Mouse (Mus musculus): ENCODE results near the gene Slc1a2.

Slc1a2 gene

DNA sequence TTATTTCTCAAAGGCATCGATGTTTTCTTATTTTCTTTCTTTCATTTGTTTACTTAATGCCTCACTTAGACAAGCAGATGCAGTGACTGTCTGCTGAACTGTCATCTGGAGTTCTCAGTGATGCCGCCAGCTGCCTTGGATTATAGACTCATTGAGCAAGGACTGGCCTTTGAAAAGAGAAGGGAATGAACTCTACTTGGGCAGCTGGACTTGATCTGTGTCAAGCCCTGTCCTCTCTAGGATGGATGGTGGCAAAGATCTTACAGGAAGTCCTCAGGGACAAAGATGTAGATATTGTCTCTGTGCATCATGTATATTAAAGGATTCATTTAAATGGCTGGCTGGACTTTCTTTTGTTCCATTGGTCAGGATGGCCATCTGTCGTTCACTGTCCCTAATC lies 5.4 kb downstream of the Slc1a2 start:
- no peak for DNase-seq (ENCODE audit: low spot score)

DNA sequence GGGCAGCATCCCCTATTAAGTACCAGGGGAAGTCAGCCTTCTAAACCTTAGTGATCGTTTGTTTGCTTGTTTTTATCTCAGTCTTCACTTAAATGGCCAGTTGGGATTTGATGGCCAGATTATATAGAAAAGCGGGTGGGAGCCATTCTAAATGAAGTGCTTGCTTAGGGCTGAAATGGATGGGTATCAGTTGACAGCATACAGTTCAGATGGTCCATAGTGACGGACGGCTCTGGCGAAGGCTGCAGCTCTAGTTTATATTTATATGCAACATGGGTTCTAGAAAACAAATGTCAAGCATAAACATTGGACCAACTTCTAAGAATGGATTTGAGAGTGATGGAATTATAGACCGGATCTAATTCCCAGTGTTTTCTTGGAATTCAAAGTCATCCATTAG lies 9.5 kb downstream of the Slc1a2 start:
- DNase-seq (ENCODE audit: low spot score), result no peak

GRCm38 (mm10) chr2:102669580-102669979 lies 11.1 kb downstream of the Slc1a2 start:
- DNase-seq (ENCODE audit: low spot score), result no peak

GRCm38 (mm10) chr2:102674582-102674981 lies 16.1 kb downstream of the Slc1a2 start:
- no peak for DNase-seq (ENCODE audit: low spot score)

DNA sequence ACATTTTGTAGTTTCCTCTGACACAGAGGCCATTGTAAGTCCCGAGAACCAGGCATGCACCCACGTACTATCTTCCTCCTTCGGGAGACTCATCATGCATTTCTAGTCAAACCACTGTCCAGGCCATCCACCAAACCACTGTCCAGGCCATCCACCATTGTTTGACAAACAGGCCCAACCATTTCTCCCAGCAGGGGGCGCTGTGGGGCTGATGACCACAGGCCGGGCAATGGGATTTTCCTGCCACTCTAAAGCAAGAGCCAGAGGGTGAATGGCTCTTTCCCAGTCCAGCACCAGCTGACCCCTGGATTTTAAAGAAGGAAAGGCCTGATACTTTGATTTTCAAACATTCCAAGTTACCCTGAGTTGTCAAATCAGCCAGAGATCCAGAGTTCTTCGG lies 16.8 kb downstream of the Slc1a2 start:
- DNase-seq (ENCODE audit: low spot score), result no peak

DNA sequence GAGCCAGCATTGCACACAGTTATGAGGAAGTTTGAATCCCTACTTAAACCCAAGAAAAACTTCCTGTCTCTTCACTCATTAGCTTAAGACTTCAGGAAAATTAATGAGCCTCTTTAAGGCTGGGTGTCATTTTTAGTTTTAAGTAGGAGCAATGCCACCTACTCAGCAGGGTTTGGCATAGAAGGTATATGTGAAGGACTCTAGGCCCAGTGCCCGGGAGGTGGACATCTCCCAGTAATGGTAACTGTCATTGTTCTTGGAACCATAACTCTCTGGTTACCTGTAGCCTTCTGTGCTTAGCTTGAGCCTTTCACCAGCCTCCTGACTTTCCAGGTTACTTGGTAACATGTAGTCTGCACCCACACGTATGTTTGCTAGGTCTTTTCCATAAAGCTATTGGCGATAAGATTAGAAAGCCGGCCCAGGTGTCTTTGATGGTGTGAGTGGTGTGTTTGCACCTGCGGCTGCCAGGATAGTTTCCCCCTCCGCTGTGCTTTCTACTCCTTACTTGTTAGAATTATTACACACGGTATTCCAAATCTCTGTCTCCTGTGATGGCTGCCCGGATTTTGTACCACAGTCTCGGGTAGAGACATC lies 18.4 kb downstream of the Slc1a2 start:
- no peak for DNase-seq (ENCODE audit: low spot score)

DNA sequence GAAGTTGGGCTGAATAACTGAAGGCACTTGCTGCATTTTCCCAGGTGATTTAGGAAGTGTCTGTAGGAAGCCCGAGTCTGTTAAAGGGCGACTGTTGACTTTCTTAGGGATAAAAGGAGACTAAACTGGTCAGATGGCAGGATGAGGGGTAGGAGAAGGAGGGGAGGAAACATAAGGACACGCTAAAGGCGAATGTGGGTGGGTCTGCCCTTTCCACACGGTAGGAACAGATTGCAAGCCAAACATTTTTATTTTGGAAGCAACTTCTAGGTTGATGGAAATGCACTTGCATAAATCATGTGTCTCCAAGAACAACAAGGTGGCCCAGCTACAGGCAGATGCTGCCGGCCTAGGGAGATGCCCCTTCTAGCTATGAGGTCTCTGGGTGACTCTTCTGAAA lies 18.9 kb downstream of the Slc1a2 start:
- no peak for DNase-seq (ENCODE audit: low spot score)

DNA sequence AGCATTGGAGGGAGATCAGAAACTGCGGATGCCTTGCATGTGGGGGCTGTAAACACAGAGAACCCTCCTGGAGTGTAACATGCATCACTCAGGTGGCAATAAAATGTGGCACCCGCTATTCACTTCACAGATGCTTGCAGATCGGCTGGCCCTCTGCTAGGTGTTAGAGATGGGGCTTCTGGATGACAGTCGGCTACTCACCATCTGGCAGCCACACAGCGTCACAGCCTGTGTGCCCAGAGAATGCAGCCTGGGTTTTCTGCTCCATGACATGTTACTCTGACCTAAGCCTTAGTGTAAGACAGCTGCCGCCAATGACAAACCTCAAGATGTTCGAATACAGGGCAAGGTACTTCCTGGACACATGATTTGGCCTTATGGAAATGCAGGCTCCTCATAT lies 22.9 kb downstream of the Slc1a2 start:
- no peak for DNase-seq (ENCODE audit: low spot score)

DNA sequence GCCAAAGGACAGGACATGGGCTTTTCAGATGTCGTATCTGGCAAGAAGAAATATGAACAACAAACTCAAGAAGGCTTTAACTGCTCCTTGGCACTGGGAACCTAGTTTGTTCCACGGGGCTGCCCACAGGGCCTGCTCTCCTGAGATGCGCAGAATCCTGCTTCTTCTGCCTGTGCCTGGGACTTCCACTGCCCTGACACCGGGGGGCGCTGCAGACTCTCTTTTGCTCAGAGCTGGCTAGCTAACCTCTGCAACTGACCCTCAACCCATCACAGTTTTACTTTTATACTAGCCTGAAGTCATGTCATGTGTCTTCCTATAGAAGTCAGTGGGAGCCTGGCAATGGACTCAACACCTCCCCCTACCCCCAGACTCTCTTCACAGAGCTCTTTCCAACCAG lies 23.7 kb downstream of the Slc1a2 start:
- no peak for DNase-seq (ENCODE audit: low spot score)

DNA sequence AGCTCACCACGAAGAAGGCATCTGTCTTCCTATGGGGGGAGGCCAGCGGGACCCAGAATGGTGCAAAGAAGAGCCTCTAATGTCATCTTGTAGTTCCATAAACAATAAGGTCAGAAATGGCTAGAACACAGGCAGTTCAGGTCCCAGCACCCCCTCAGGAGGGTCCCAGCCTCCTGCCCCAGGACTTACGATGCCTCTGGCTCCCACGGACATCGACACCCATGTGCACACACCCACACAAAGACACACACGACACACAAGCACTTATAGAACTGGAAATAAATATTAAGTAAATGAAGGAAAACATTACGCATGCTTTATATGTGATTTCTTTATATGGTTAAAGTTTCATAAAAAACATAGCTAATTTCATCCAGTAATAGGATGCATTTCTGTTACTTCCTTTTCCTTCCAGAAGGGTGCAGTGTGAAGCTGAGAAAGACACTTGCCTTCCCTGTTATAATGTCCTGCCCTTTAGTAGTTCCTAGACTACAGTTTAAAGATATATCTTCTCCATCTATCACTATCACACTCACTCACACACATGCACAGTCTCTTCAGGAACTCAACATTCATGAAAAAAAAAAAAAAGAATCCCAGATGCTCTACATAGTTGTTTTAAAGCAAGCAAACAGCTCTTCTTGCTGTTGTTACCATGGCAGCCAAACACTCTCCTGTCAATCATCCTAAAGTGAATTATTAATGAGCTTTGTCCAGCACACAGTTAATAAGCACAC lies 27.1 kb downstream of the Slc1a2 start:
- no peak for DNase-seq (ENCODE audit: low spot score)

DNA sequence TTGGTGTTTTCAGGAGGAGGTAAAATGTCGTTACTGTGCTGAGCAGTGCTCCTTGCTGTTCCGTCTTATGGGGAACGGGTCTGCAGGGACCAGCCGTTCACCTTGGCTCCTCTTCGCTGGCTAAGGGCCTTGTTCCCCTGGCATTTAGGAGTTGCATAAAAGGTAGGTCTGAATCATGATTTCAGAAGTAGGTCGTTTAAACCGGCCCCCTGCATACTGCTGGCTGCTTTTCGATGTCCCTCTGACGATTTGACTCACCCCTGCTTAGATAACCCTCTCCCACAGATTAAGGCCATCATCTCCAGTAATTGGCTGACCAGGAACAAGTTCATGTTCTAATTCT lies 27.6 kb downstream of the Slc1a2 start:
- DNase-seq (ENCODE audit: low spot score), result no peak

- DNase-seq (ENCODE audit: low spot score), result no peak
Observed at GRCm38 (mm10) chr2:102693556-102693955, 35.1 kb downstream of the Slc1a2 start.

DNA sequence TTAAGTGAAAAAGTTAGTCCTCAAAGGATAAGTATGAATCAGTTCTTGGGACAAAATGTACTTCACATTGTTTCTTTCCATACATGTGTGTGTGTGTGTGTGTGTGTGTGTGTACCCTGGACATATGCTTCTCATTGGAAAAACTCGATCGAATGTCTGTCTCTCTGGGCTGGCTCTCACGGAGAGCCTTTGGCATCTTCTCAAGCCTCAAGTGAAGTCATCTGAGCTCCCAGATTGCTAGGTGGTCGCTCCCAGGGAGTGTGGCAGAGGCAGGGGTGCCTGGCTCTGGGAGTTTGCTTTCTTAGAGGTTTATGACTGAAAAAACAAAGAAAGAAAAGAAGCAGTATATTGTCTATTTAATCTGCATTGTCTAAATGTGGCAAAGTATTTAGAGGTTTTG lies 36.3 kb downstream of the Slc1a2 start:
- no peak for DNase-seq (ENCODE audit: low spot score)

- DNase-seq (ENCODE audit: low spot score), result no peak
Observed at GRCm38 (mm10) chr2:102695541-102695940, 37.1 kb downstream of the Slc1a2 start.

GRCm38 (mm10) chr2:102697732-102698131 lies 39.3 kb downstream of the Slc1a2 start:
- DNase-seq (ENCODE audit: low spot score), result no peak

DNA sequence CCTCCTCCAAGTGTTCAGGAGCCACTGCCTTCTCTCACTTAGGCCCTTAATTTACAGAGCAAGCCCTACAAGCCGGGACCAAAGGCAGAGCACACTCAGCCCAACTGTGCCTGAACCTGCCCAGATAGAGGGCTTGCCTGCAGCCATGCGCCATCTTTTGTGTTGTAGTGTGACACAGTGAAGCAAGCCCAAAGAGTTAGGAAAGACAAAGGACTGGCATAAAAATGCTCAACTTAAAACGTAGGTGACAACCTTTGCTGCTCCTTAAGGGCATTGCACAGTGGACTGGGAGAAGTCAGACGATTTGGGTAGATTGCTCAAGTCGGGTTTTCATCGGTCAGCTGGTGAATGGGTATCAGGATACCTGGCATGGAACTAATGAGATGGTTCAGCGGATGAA lies 41.5 kb downstream of the Slc1a2 start:
- no peak for DNase-seq (ENCODE audit: low spot score)

DNA sequence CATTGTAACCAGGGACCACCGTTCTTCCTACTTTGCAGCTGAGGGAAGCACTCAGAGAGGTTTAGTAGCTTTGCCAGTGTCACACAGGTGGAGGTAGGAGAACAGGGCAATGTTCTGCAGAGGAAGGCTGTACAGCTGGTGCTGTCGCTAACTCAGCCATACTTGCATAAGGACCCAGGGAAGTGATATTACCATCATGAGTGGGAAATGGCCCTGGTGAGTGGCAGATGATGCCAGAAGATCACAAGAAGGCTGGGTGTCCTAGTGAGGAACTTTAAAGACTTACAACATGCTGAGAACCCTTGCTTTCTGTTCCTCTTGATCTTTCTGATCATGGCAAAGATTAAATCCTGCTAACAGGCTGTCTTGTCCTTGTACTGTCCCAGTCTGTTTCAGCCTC lies 42.2 kb downstream of the Slc1a2 start:
- DNase-seq (ENCODE audit: low spot score), result no peak

GRCm38 (mm10) chr2:102701382-102701781 lies 42.9 kb downstream of the Slc1a2 start:
- DNase-seq (ENCODE audit: low spot score), result no peak

GRCm38 (mm10) chr2:102703556-102703955 lies 45.1 kb downstream of the Slc1a2 start:
- no peak for DNase-seq (ENCODE audit: low spot score)

GRCm38 (mm10) chr2:102704781-102705180 lies 46.3 kb downstream of the Slc1a2 start:
- DNase-seq (ENCODE audit: low spot score), result no peak

DNA sequence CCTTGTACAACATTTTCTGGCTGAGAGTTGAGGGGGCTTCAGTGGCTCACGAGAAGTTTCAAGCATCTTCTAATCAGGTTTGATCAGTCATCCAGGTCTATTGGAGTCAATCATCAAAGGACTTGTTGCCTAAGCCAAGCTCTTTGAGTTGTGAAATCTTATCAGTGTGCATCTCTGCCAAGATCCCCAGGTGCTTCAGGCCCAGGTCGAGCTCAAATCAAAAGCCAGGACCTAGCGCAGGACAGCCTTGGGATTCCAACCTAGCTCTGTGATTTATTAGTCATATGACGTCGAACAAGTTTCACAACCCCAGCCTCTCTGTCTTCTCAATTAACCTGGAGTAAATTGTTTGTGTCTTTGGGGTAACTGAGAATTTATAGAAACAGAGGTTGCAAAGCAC lies 53.1 kb downstream of the Slc1a2 start:
- DNase-seq (ENCODE audit: low spot score), result no peak

DNA sequence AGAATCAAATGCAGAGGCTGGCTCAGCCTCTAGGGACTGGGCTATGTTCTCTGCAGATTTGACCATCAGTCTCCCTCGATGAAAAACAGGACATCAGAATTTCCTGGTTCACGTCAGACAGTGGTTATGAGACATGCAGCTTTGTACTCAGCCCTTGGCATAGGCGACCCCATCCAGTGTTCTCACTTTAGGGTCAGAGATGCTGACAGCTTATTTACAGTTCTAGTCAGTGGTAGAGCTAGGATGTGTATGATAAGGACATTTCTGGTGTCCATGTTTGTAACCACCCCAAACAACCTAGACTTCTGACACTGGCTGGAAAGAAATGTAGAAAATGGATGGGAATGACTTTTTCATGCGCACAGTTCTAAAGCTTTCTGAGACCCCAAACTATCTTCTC lies 53.6 kb downstream of the Slc1a2 start:
- DNase-seq (ENCODE audit: low spot score), result no peak

DNA sequence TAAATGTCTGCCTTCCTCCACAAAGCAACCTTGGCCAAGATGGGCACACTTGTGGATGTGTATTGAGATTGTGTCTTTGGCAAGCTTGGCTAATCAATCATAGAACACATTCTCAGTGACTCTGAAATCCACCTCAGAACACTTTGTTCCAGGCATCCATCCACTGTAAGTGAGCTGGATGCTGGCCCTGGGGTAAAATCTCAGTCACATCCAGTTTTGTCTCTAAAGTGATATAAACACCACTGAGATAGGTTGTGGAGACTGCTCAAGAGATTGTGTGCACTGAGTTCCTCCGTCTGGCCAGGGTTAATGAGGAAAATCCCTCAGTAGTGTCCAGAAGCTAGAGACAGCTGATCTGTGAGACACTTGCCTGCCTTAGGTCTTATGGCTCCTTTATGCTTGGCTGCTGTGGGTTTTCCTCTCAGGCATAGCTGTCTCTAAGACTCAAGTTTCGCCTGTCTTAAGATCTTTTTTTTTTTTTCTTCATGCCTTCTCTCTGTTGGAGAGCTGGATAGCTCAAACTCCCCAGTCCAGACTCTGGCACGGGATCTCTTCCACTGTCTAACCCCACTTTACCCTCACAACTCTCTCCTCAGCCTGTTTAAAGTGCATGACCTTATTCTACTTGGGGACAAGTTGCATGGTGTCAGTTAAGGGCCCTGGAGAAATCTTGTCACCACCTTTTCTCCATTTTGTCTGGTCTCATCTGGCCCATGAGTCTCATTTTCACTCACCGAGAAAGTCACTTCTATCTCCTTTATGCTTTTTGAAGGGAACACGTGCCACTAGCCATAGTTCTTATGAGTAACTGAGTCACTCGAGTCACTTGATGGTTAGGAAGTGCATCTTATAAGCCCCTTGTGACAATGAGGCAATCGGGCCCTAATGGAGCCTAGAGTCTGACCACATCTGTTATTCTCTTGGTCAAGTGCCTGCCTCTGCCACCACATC lies 54.5 kb downstream of the Slc1a2 start:
- no peak for DNase-seq (ENCODE audit: low spot score)

Measured in urinary bladder, postnatal 10 days (tissue).